Mouse (Mus musculus): ENCODE data around the gene Snrpc.
A peak's percentile ranks its signal among the peaks of the same experiment; 100 is the strongest.

Gene Snrpc

DNA sequence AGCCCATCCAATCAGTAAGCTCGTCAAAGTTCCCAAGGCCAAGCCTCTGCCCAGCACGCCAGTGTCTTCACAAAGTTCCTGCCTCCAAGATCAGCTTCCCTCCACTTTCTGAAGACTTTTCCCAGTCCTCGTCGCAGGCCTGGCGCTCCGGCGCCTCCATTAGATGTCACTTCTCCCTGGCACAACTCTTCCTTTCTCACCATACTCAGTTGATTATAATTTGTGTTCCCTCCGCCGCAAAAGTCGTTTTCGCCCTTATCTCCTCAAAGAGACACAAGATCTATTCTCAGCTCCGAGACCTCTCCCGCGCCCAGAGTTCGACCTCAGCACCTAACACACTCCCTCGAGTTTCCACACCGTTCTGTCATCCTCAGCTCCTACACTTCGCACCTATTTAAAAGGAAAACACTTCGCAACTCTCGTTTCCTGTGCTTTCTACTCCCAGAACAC lies 18.4 kb upstream of the Snrpc start:
- no peak for DNase-seq (ENCODE audit: low spot score in 2 of 2)

DNA sequence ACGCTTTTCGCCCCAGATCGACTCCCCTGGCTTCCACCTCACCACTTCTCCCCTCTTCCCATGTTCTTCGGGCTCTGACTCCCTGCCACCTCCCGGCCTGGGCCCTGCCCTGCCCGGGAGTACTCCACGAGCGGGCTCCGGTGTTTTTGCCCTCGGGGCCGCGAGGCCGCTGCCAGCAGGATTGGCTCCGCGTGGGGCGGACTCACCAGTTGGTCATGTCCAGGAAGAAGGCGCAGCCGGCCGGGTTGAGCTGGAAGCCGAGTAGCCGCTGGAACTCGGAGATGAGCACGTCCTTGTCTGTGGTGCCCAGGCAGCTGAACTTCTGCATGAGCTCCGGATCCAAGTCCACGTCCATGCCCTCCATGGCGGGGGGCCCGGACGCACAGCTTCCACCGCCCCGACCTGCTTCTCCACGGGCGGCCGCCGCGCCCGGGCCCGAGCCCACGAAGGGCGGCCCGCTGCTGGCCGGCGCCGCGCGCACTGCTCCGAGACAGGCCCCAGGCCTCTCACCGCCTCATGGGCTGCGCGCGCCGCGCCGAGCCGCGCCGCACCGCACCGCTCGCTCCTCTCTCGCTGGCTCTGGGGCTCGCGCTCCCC lies 17.9 kb upstream of the Snrpc start:
- DNase-seq (ENCODE audit: low spot score in 2 of 2) = peak in 1 of 2 experiments; percentile 50

DNA sequence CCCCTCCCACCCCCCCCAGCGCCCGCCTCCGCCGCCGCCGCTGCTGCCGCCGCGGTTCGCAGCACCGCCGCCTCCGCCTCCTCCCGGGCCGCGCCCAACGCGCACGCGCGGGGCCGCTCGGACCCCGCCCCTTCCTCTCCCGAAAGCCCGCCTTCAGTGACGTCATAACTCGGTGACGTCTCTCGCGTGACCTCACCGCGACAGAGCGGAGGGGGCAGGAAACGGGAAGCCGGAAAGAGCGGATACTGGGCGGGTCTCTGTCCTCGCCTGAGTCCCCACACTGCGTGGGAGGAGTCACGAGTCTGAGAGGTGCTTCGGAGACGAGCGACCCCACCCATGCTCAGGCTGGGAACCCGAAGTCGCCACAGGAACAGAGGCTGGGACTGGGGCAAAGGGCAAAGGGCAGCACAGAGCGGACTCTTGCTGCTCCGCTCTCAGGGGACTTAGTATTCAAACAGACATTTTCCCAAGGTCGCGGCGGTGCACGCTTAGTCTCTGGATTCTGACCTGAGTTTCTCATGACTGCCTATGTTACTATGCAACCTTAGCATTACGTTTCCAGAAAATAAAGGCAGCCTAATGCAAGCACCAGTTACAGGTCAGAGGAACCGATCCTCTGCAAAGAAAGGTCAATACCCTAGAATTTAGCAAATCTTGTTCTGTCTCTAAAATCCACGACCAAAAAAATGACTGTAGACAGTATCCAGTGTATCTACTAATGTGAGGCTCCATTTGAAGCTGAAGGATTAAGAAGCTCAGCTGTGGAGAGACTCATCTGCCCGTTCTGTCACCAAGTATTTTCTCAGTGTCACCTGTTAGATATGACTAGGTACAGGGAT lies 17.2 kb upstream of the Snrpc start, which contains the start of gene D17Wsu92e:
Gene D17Wsu92e, minus strand, starts transcription at position 81 of the 839 bp plus-strand sequence.
- DNase-seq (ENCODE audit: low spot score in 2 of 2) = peak; percentile 97 to 98

DNA sequence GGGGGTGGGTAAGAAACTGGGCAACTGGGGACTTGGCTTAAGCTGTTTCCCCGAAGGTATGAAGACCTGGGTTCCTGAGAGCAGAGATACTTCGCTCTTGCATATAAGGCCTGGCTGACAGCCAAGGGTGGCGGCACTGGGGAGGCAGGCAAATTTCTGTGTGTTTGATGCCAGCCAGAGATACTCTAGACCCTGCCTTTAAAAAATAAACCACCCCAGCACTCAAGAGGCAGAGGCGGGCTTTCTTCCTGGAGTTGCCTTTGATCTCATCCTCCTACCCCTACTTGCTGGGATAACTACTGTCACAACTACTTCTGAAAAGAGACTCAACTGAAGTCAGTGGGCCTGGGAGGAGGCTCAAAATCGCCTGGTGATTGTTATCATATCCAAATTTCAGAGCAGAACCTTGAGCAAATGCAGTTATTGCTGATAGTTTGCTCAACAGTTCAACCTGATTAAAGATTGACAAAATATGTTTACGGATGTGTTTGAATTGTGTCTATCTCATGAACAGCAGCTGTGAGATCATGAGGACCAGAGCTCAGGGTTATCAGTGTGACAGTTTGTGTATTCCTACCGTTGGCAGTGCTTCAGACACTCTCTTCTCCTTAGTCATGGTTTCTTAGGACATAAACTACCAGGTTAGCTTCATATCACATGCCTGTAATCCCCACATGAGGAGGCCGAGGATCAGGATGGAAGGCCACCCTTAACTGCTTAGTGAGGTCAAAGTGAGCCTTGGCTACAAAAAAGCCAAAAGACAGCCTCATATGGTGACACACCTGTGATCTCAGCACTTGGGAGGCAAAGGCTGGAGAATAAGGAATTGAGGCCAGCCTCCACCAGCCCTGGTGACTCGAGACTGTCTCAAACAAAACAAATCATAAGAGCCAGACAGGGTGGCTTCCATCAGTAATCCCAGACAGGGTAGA lies 16.3 kb upstream of the Snrpc start:
- DNase-seq (ENCODE audit: low spot score in 2 of 2) = no peak

DNA sequence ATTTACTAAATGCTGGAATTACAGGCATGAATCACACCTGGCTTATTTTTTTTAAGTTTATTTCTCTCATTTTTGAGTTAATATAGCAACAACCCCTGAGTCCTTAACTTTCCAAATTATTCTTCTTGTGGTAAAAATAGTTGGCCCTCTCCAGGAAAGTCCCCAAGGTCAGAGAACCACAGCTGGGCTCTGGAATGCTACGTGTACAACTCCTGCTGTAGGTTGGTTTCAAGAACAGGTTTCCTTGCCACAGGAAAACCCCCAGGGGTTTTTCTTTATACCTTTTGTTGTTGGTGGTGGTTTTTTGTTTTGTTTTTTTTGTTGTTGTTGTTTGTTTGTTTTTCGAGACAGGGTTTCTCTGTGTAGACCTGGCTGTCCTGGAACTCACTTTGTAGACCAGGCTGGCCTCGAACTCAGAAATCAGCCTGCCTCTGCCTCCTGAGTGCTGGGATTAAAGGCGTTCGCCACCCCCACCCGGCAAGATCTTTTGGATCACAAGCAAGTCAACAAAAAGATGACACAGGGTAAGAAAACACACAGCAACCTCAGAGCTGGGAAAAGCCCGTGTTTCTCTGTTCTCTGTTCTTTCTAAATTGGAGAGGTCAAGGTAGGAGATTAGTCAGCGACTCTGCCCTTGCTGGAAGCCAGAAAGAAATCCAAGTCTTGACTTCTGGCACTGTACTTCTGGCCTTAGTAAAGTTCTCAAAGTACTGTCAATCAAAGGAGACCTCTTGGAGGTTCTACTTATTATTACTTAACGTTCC lies 14.6 kb upstream of the Snrpc start:
- DNase-seq (ENCODE audit: low spot score in 2 of 2) = no peak

DNA sequence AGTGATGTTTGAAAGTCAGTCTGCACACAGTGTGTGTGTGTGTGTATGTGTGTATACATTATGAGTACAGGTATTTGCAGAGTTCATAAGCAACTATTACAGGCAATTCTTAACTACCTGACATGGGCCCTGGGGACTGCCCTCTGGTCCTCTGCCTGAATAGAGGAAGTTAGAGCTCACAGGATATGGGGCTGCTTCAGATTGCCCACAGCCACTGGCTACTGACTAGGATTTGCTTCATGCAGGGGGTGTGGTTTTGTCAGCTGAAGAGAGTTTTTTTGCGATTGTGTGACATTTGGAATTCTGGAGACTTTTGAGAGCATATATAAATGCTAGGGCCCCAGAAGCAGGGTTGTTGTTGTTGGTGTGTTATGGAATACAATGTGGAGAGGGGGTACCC lies 13.0 kb upstream of the Snrpc start:
- DNase-seq (ENCODE audit: low spot score in 2 of 2) = no peak

DNA sequence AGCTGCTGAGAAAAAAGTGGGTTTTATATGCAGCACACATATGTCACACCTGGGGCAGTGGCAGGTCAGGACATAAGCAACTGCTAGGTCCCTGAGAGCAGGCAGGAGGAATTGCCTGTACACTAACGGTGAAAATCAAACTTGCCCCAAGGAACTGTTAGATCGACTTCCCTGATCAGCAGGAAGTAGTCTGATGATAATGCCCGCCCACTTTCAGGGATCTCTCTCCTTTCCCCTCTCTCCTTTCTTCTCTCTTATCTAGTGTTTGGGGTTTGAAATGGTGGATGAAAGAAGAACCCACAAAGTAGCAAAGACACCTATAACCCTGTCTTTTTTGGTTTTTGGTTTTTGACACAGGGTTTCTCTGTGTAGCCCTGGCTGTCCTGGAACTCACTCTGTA lies 12.4 kb upstream of the Snrpc start:
- no peak for DNase-seq (ENCODE audit: low spot score in 2 of 2)

DNA sequence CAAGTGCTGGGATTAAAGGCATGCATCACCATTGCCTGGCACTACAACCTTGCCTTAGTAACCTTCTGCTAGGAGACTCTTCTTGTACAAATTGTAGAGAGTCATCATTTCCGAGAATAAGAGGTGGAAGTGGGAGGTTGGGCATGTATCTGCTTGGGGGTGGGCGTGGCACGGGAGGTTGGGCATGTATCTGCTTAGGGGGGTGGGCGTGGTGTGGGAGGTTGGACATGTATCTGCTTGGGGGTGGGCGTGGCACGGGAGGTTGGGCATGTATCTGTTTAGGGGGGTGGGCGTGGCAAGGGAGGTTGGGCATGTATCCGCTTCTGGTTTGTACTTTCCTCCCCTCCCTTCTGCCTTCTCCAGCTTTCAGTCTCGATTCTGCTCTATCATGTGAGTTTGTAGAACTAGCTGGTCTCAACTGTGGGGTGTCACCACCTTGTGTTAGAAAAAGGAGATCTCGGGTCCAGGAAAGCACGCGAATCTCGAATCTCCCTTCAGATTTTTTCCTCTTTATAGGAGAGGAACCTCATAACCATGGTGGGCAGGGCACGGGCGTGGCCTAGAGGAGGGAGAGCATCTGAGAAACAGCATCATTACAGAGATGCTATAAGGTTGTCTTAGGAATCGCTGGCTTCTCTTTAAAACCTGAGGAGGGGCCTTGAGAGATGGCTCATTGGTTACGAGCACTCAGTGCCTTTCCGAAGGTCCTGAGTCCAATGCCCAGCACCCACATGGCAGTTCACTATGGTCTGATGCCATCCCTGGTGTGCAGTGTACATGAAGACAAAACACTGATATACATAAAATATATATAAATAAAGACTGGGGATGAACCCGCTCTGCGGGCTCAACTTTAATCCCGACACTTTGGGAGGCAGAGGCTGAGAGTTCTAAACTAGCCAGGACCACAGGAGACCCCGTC lies 11.7 kb upstream of the Snrpc start:
- DNase-seq (ENCODE audit: low spot score in 2 of 2) = peak in 1 of 2 experiments; percentile 72

DNA sequence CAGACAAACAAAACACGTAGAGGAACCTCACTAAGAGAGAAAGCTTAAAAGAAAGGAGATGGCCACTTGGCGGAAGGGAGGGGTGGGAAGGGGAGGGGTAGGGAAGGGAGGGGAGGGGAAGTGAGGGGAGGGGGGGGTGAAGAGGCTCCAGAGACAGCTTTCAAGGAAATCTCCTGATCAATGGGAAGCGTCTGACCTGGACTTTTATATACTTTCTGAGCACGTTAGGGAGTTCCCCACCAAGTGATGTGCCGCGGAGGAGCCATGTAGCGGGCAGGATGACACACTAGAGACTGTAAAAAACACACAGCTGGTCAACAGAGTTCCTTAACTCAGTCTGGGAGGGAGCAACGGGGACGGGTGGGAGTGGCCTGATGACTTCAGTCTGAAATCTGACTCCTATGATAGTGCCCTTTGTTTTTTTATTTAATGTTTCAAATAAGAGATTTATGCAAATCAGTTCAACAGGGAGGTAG lies 11.0 kb upstream of the Snrpc start:
- DNase-seq (ENCODE audit: low spot score in 2 of 2) = no peak

DNA sequence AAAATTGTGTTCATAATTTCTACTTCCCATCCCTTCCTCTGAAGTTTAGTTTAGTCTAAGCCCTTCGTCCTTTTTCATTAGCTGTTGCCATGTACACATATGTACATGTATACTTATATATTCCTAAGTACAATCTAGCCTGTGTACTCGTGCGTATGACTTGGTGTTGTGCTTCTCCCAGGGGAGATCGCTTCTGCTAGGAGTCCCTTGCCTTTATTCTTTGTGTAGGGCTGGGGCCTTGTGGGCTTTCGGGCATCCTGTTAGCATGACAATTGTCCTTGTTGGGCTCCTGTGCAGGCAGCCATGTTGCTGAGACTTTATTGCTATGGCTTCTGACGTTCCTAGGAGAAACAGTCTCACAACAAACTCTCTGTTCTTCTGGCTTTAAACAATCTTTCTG lies 10.4 kb upstream of the Snrpc start:
- DNase-seq (ENCODE audit: low spot score in 2 of 2) = no peak

DNA sequence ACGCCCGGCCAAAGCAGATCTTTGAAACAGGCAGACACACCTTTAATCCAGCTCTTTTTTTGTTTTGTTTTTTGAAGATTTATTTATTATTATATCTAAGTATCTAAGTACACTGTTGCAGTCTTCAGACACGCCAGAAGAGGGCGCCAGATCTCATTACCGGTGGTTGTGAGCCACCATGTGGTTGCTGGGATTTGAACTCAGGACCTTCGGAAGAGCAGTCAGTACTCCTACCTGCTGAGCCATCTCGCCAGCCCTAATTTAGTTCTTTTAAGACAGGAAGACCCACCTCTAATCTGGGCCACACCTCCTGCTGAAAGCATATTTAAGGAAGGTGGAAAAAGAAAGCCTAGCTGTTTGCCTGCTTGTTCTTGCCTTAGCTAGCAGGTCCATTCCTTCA lies 7.5 kb upstream of the Snrpc start:
- no peak for DNase-seq (ENCODE audit: low spot score in 2 of 2)

DNA sequence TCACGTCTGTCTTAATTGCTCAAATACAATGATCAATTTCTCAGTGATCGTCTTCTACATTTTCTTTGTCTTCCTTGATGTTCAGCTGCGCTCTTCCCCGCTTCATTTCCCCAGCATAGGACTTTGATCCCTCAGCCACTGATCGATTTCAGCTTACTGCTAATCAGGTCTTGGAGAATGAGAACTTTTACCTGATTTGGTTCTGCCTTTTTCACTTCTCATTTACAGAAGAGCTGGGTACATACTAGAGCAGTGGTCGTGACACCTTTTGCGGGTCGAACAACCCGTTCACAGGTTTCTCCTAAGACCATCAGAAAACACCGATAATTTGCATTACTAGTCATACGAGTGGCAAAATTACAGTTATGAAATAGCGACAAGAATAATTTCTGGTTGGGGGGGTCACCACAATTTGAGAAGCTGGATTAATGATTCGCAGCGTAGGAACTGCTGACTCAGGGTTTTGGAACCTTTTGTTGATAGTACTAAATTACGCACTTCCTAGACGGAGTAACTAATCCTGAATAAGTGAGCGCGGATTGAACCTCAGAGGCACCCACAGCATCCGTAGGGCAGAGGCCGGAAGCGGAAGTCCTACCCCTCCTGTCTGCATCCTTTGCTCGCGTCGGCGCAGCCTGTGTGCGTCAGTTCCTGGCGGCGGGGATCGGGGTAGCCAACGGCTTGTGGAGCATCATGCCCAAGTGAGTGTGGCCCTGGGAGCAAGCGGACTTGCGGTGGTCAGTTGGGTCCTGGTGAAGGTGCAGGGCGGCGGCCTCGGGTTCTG lies 1.7 kb downstream of the Snrpc start:
- peak; percentile 82 to 95 for DNase-seq (ENCODE audit: low spot score in 2 of 2)

DNA sequence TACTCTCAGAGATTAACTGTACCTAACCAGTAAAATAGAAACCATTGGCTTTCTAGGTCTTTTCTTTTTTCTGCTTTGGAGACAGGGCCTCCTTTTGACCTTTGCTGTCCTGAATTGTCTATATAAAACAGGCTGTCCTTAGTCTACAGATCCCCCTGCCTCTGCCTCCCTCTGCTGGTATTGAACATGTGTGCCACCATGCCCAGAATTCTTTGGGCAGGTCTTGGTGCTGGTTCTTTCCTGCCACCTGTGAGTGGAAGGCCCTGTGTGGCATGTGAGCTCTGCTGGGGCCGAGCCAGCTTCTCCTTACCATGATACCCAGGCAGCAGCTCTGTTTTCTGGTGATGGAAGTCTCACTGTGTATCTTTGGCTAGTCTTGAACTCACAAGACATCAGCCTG lies 10.4 kb downstream of the Snrpc start:
- no peak for DNase-seq (ENCODE audit: low spot score in 2 of 2)

DNA sequence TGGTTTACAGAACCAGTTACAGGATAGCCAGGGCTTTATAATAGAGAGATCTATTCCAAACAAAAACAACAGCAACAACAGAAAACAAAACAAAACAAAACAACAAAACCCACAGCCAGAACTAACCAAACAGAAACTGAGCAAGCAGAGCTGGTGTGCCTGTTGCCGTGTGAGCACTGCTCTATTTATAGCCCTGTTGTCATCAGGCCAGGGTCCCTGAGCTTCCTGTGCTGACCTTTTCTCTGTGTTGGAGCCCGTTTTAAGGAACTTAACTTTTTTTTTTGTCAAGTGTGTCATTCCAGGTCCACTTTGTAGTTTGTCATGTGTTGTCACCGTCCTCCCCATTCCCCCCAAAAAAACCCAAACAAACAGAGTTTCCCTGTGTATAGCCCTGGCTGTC lies 13.1 kb downstream of the Snrpc start:
- DNase-seq (ENCODE audit: low spot score in 2 of 2) = no peak

DNA sequence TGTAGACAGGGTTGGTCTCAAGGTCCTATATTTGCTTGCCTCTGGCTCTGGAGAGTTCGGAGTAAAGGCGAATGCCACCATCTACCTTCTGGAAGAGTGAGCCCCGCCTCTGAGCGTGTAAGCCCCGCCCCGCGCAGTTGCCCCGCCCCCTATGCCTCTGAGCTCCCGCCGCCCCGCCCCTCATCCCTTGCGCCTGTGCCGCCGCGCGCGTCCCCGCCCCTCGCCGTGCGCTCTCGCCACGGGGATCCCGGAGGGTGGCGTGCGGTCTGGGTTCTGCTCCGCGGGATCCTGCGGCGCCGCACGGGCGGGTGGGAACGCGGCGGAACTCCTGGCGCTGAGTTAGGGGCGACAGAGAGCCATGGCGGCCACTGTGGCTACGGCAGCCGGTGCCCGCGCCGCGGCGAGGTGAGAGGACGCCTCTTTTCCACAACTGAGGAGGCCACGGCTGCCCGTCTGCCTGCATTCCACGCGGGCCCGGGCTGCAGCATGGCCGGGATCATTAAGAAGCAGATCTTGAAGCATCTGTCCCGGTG lies 18.4 kb downstream of the Snrpc start, which contains the start of gene Uhrf1bp1:
Gene Uhrf1bp1, plus strand, starts transcription at position 177 of the 533 bp plus-strand sequence.
- peak; percentile 67 to 69 for DNase-seq (ENCODE audit: low spot score in 2 of 2)

DNA sequence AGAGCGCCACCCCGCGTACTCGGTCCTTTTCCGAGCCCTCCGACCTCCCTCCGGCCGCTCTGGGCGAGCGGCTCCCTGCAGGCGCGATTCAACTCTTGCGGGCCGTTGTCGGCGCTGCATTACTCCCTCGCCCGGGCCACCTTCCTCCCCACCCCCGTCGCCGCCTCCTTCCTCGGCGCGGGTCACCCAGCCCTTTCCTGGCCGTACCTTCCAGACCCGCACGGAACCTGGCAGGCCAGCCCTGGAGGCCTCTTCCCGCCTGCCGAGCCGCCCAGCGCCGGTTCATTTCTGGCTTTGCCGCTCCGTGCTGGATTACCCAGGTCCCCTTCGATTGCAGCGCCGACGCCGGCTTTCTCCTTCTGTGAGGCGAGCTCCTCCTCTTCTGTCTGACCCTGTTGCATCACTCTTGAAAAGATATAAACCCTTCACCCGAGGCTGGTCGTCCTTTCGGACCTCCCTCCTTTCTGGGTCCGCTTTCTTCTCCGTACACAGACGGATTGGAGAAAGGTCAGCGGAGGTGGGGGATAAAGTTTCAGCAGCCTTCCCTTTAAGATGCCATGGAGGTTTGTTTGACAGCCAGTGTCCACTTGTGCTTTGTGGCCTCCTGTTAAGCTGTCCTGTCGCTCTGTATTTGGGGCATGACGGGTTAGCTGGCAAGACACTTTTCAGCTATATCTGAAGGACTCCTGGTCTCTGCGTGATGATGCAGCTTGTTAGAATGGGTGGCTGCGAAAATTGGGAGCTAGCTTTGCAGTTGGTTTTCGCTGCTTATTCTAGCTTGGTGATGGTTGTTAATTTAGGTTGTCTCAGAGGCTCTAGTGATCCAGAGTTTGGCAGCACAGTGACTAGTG lies 19.1 kb downstream of the Snrpc start:
- peak in 1 of 2 experiments; percentile 37 for DNase-seq (ENCODE audit: low spot score in 2 of 2)

DNA sequence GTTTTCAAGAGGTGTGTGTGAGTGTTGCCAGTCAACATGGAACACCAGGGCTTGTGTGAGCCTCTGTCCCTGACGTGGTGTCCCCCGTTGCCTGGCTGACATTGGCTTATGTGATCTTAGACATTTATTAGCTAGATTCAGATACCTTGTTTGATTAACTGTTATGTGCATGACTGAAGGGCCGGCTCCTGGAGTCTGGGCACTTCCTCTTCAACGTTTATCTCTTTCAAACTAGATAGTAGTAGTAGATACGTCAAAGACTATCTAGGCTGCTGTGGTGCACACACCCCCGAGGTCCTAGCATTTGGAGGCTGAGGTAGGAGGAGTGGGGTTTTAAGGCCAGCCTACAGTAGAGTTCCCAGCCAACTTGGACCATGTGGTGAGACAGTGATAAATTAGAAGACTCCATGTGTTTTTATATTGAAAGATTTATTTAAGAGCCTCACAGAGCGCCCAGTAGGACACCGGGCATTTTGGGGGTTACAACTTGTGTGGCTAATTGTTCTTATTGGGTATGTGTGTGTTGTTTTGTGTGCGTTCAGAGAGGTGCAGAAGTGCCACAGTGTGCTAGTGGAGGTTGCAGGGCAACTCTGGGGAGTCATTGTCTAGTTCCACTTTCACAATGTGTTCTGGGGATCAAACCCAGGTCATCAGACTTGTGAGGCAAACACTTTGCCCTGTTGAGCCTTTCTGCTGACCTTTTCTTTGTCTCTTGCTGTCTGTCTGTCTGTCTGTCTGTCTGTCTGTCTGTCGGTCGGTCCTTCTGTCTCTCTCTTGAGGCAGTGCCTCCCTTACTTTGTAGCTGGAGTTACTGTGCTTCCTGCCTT lies 19.9 kb downstream of the Snrpc start:
- no peak for DNase-seq (ENCODE audit: low spot score in 2 of 2)
